Mouse (Mus musculus): ENCODE measurements around the gene Myo1c. TPM values are rescaled to one million over a fixed set of nuclear protein-coding genes. Genes with fewer than 3 reads are reported as not detected.
"Not testable (repeated sequence)": the region's sequence is repeated elsewhere in the genome, so short reads cannot be mapped to it uniquely, and the experiment has no call there.

The Myo1c gene
- total RNA-seq, 2 experiments from 2014 or later = 50.5 to 51.8 TPM

DNA sequence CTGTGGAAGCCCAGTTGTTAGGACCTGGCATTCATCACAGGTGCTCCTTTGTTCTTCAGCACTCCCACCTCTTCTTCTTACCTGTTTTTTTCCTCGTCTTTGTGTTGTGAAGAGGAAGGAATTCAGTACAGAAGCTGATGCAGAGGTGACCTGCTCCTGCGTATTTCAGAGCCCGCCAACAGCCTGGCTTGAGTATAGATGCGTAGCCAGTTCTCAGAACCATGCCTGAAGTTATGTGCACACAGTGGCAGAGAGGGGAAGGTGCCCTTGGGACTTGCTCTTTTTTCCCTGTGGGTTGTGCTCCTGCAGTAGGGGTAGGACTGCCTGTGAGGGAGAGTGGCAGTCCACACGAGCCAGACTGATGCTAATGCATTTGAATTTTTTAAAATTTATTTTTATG, 43.3 kb downstream of the Myo1c start:
- no peak for DNase-seq
- intact Hi-C loops (cut with DNase I; ENCODE audit: low total_unique reads) = no loop called here

- DNase-seq; intact Hi-C loops (cut with DNase I; ENCODE audit: low total_unique reads): not testable (repeated sequence)
Observed at GRCm38 (mm10) chr11:75697464-75697863, 47.2 kb downstream of the Myo1c start.

DNA sequence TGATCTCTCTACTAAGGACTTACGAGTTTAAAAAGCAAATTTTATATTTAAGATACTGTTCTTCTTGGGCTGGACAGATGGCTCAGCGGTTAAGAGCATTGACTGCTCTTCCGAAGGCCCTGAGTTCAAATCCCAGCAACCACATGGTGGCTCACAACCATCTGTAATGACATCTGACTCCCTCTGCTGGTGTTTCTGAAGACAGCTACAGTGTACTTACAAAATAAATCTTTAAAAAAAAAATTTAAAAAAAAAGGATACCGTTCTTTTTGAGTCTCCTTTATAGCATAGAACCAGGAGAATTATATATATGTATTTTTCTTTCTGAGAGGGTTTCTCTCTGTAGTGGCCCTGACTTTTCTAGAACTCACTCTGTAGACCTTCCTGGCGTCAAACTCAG, 50.3 kb downstream of the Myo1c start:
- no peak for DNase-seq
- intact Hi-C loops (cut with DNase I; ENCODE audit: low total_unique reads) = no loop called here

DNA sequence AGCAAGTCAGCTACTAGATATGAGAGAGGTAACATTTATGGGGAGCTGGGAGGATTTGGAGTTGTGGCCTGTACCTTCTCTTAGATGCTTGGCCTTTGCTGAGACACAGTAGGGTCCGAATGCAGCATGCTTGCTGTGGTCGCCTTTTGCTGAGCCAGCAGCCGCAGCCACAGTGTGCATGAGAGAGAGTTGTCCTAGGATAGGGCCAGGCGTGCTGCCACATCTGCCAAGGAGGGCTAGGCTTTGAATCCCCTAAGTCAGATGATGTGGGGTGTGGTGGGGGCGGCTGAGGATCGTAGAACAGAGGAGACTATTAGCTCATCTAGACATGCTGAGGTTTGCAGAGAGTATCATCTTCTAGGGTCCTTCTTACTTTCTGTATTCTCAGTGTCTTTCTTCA, 52.5 kb downstream of the Myo1c start:
- intact Hi-C loops (cut with DNase I; ENCODE audit: low total_unique reads) = no loop called here

GRCm38 (mm10) chr11:75703748-75704147, 53.4 kb downstream of the Myo1c start:
- no peak for DNase-seq
- intact Hi-C loops (cut with DNase I; ENCODE audit: low total_unique reads) = no loop called here

More for the DNA sequence above, 52.5 kb downstream of the Myo1c start:
- DNase-seq = no peak

GRCm38 (mm10) chr11:75713949-75714348, 63.6 kb downstream of the Myo1c start:
- DNase-seq = no peak
- intact Hi-C loops (cut with DNase I; ENCODE audit: low total_unique reads) = no loop called here

GRCm38 (mm10) chr11:75715556-75715955, 65.3 kb downstream of the Myo1c start:
- peak; percentile 14 for DNase-seq
- intact Hi-C loops (cut with DNase I; ENCODE audit: low total_unique reads) = no loop called here

- intact Hi-C loops (cut with DNase I; ENCODE audit: low total_unique reads) = no loop called here
- DNase-seq = no peak
Observed at GRCm38 (mm10) chr11:75716661-75717325, 66.5 kb downstream of the Myo1c start.

DNA sequence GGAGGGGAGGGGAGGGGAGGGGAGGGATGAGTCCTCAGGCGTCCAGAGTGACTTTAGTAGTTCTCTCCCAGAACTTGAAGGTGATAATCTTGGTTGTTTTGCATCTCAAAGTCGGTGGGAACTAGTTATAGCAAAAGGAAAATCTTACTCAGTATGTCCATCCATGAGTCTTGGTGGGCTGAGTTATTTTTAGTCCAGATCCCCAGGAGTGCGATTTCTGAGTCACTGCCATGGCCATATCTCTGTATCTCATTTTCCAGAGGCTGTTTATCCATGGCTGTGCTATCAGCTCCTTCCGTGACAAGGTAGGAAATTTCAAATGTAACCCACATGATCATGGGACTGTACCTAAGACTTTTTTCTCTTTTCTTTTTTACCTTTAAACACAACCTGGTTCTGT, 72.0 kb downstream of the Myo1c start:
- intact Hi-C loops (cut with DNase I; ENCODE audit: low total_unique reads) = no loop called here
- DNase-seq = no peak

Other genes starting within 250 kb of the Myo1c start
- 100 to 1,000 TPM; 128 to 156 TPM for gene Serpinf1, start 227.8 kb upstream of the Myo1c start, total RNA-seq (2021)
- gene Serpinf2, start 210.9 kb upstream of the Myo1c start, total RNA-seq (2021) = not detected
- gene Wdr81, start 195.8 kb upstream of the Myo1c start, total RNA-seq (2021) = 1 to 10 TPM; 6.0 TPM
- gene Tlcd2, start 188.8 kb upstream of the Myo1c start, total RNA-seq (2021) = 10 to 100 TPM; 17.3 to 23.0 TPM
- 10 to 100 TPM; 64.9 to 68.5 TPM for gene Prpf8, start 163.7 kb upstream of the Myo1c start, total RNA-seq (2021)
- 10 to 100 TPM; 40.5 to 41.3 TPM for gene Rilp, start 140.4 kb upstream of the Myo1c start, total RNA-seq (2021)
- gene Scarf1, start 137.0 kb upstream of the Myo1c start, total RNA-seq (2021) = 1 to 10 TPM; 7.1 to 7.2 TPM
- 10 to 100 TPM; 25.3 to 30.8 TPM for gene Slc43a2, start 118.8 kb upstream of the Myo1c start, total RNA-seq (2021)
- 100 to 1,000 TPM; 176 to 185 TPM for gene Pitpna, start 62.4 kb upstream of the Myo1c start, total RNA-seq (2021)
- gene Inpp5k, start 19.5 kb upstream of the Myo1c start, total RNA-seq (2021) = 10 to 100 TPM; 17.0 to 23.0 TPM
- 10 to 100 TPM; 44.6 to 45.4 TPM for gene Crk, start 28.8 kb downstream of the Myo1c start, total RNA-seq (2021)
- gene Ywhae, start 82.4 kb downstream of the Myo1c start, total RNA-seq (2021) = 100 to 1,000 TPM; 633 to 674 TPM
- 1 to 10 TPM in 1 of 2 experiments, under 1 TPM in 1; 0.53 to 1.8 TPM for gene Doc2b, start 145.5 kb downstream of the Myo1c start, total RNA-seq (2021)